Mouse (Mus musculus) liver, embryonic 14.5 days (tissue): ENCODE data around the gene Ccdc12. TPM values are rescaled to one million over a fixed set of nuclear protein-coding genes. Genes with fewer than 3 reads are reported as not detected.

Experiments used
- ATAC-seq: fragments of 200-750 bp; cut with Nextera tagmentation; 2 replicates; pipeline ENCODE4 v1.8.0; 2017; ENCODE audit warnings: moderate number of reproducible peaks, mild to moderate bottlenecking, moderate library complexity; ENCODE audit not compliant: insufficient read depth
- DNase-seq, 3 experiments: peaks; one replicate each; pipeline ENCODE4 v3.0.0-alpha.2; 2012 to 2013; ENCODE audit warnings: low read depth in 3 of 3, low spot score in 3 of 3
- H3K27ac ChIP-seq: fragments of 300-500 bp; sonication (generic); 2 replicates; pipeline ENCODE4 v1.5.1; 2014; ENCODE audit warnings: moderate library complexity, mild to moderate bottlenecking, control low read depth, inconsistent platforms
- H3K27me3 ChIP-seq: fragments of 300-500 bp; sonication (generic); 2 replicates; pipeline ENCODE4 v1.6.1; 2014; ENCODE audit warnings: mild to moderate bottlenecking, low read length, moderate library complexity; ENCODE audit not compliant: control insufficient read depth, insufficient read depth
- H3K36me3 ChIP-seq: fragments of 300-500 bp; sonication (generic); replicated peaks from 2 replicates; pipeline ENCODE4 v1.6.1; 2014; ENCODE audit warnings: low read depth; ENCODE audit not compliant: control insufficient read depth, insufficient read depth
- H3K4me1 ChIP-seq, 2 experiments: fragments of 200-500 bp in 1 of 2; fragments of 300-500 bp in 1 of 2; sonication (generic) in 1 of 2; replicated peaks; 2 replicates each; pipeline ENCODE4 v1.6.1; 2012 to 2014; ENCODE audit warnings: antibody characterized with exemption in 1 of 2, inconsistent platforms in 1 of 2, low read length in 1 of 2; ENCODE audit not compliant: control insufficient read depth in 2 of 2, insufficient read depth in 2 of 2
- H3K4me2 ChIP-seq: fragments of 300-500 bp; sonication (generic); 2 replicates; pipeline ENCODE4 v1.6.1; 2014; ENCODE audit warnings: low read depth, mild to moderate bottlenecking, control low read depth, moderate library complexity
- H3K4me3 ChIP-seq, 2 experiments: fragments of 200-500 bp in 1 of 2; fragments of 300-500 bp in 1 of 2; sonication (generic) in 1 of 2; 2 replicates each; pipeline ENCODE4 v1.5.1; 2012 to 2014; ENCODE audit warnings: low read depth in 2 of 2, low read length in 2 of 2, mild to moderate bottlenecking in 2 of 2, control low read depth in 1 of 2, inconsistent platforms in 1 of 2, moderate library complexity in 1 of 2; ENCODE audit not compliant: insufficient read depth in 1 of 2
- H3K9ac ChIP-seq: fragments of 300-500 bp; sonication (generic); replicated peaks from 2 replicates; pipeline ENCODE4 v1.6.1; 2014; ENCODE audit warnings: mild to moderate bottlenecking, control low read depth, moderate library complexity
- H3K9me3 ChIP-seq: fragments of 300-500 bp; sonication (generic); 2 replicates; pipeline ENCODE4 v1.6.1; 2016; ENCODE audit warnings: low read length, mixed read lengths; ENCODE audit not compliant: control insufficient read depth
- CTCF ChIP-seq: IDR thresholded peaks from 2 replicates; pipeline ENCODE4 v1.5.1; 2016; ENCODE audit warnings: antibody characterized with exemption, low read depth, control low read depth
- EP300 ChIP-seq: IDR thresholded peaks from 2 replicates; pipeline ENCODE4 v1.6.1; 2016; ENCODE audit warnings: antibody characterized with exemption, low read depth
- WGBS: fragments of 180-500 bp; shearing (Covaris S2); extraction: QIAGEN DNeasy Blood & Tissue Kit; methylation state at CpG from one replicate; pipeline ENCODE4 v1.1.7; 2014; ENCODE audit not compliant: insufficient replicate concordance; 5-methylcytosine and 5-hydroxymethylcytosine counted together
- polyA plus RNA-seq, 2 experiments: library from polyadenylated mRNA; depleted of rRNA in 1 of 2; stranded (reverse) in 1 of 2; unstranded in 1 of 2; fragments of >200 nt; fragmentation: Nextera tagmentation in 1 of 2; extraction: Ambion mirVana in 1 of 2; gene quantifications; 2 replicates each; pipeline versions ENCODE4 v1.2.1 to v1.2.3; 2012 to 2014

The Ccdc12 gene
- polyA plus RNA-seq, 2 experiments, result 64.5 to 66.0 TPM

GRCm38 (mm10) chr9:110630171-110630570, 26.1 kb upstream of the Ccdc12 start:
- Histone ChIP-seq H3K36me3 (no peaks in the 10 kb centered on the region), H3K9me3 (no peaks in the 10 kb centered on the region), H3K9ac (no peak overlapping the region), H3K4me1 (no peaks in the 10 kb centered on the region), H3K4me2 (no peak overlapping the region), H3K4me3 (no peak overlapping the region), H3K27me3 (no peaks in the 10 kb centered on the region), H3K27ac (no peak overlapping the region)
- TF ChIP-seq CTCF (no peak), EP300 (no peak)
- DNase-seq (no peak), ATAC-seq (no peak)
- 84% methylated on average over 15 of the region's 15 CpGs for WGBS

- 53% methylated on average over 10 of the region's 10 CpGs for WGBS
- Histone ChIP-seq H3K27me3 (no peaks in the 10 kb centered on the region), H3K4me1 (no peaks in the 10 kb centered on the region), H3K36me3 (no peaks in the 10 kb centered on the region), H3K4me2 (no peak overlapping the region), H3K27ac (no peak overlapping the region), H3K9me3 (no peaks in the 10 kb centered on the region), H3K9ac (no peak overlapping the region), H3K4me3 (no peak overlapping the region)
- no peak for TF ChIP-seq EP300
- peak; percentile 78 for TF ChIP-seq CTCF
- DNase-seq (no peak), ATAC-seq (no peak)
Measured at GRCm38 (mm10) chr9:110631191-110631590, 25.1 kb upstream of the Ccdc12 start.

GRCm38 (mm10) chr9:110631651-110632275, 24.5 kb upstream of the Ccdc12 start:
- WGBS, result 83% methylated on average over 30 of the region's 30 CpGs
- H3K9me3 ChIP-seq, result no peaks in the 10 kb centered on the region
- no peak overlapping the region for H3K4me3 ChIP-seq
- H3K27me3 ChIP-seq, result no peaks in the 10 kb centered on the region
- no peaks in the 10 kb centered on the region for H3K4me1 ChIP-seq
- ATAC-seq, result no peak
- no peaks in the 10 kb centered on the region for H3K36me3 ChIP-seq
- no peak for DNase-seq
- H3K27ac ChIP-seq, result no peak overlapping the region
- H3K9ac ChIP-seq, result no peak overlapping the region
- no peak overlapping the region for H3K4me2 ChIP-seq
- no peak for TF ChIP-seq EP300
- TF ChIP-seq CTCF, result no peak

DNA sequence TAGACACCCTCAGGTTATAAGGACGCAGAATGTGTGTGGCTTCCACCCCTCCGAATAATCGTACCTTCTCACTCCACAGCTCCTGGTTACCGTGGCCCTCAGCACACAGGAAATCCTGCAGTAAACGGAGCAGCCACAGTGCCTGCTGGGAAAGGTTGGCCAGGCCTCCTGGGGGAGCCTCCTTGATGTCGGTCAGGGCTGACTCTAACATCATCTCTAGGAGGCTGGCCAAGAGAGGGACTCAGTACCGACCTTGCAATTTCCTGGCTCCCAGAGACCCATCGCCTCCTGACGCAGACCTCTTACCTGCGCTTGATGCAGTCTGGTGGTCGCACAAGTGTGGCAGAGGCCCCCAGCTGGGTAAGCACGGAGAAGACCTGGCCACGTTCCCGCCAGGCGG, 23.6 kb upstream of the Ccdc12 start:
- ATAC-seq (no peak), DNase-seq (no peak)
- no peak overlapping the region for H3K4me2 ChIP-seq
- no peaks in the 10 kb centered on the region for H3K4me1 ChIP-seq
- TF ChIP-seq EP300, result no peak
- TF ChIP-seq CTCF, result no peak
- 75% methylated on average over 15 of the region's 15 CpGs for WGBS
- H3K36me3 ChIP-seq, result no peaks in the 10 kb centered on the region
- no peaks in the 10 kb centered on the region for H3K9me3 ChIP-seq
- H3K9ac ChIP-seq, result no peak overlapping the region
- H3K27me3 ChIP-seq, result no peaks in the 10 kb centered on the region
- no peak overlapping the region for H3K4me3 ChIP-seq
- no peak overlapping the region for H3K27ac ChIP-seq

DNA sequence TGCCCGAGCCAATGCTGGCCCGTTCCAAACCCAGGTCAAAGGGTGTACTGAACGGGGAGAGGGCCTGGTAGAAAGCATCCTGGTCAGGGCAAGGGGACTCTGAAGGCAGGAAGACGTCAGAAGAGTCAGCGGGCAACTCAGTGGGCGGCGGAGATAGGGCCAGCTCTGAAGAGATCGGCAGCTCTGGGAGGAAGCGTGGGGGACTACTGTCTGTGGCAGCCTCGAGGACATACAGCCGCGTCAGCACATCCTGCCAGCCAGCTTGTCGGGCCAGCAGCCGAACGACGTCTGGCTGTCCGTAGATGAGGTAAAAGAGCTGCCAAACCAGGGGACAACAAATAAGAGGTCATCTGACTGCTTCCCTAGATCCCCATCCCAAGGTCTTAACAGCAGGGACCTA, 22.4 kb upstream of the Ccdc12 start:
- no peak for TF ChIP-seq EP300
- TF ChIP-seq CTCF, result no peak

More for the DNA sequence above, 22.4 kb upstream of the Ccdc12 start:
- H3K36me3 ChIP-seq, result no peaks in the 10 kb centered on the region
- H3K4me1 ChIP-seq, result no peaks in the 10 kb centered on the region
- H3K27ac ChIP-seq, result no peak overlapping the region
- DNase-seq, result no peak
- no peak for ATAC-seq
- H3K4me2 ChIP-seq, result no peak overlapping the region
- H3K9ac ChIP-seq, result no peak overlapping the region
- H3K4me3 ChIP-seq, result no peak overlapping the region
- WGBS, result 71% methylated on average over 17 of the region's 17 CpGs
- H3K27me3 ChIP-seq, result no peaks in the 10 kb centered on the region
- H3K9me3 ChIP-seq, result no peaks in the 10 kb centered on the region
